Mouse (Mus musculus) gastrocnemius, adult 8-10 months (tissue): Measurements from ENCODE around the gene Gm36176. TPM values are rescaled to one million over a fixed set of nuclear protein-coding genes. Genes with fewer than 3 reads are reported as not detected.
"Not testable (repeated sequence)": the region's sequence is repeated elsewhere in the genome, so short reads cannot be mapped to it uniquely, and the experiment has no call there.

Experiments used
- DNase-seq, 2 experiments: peaks; one replicate each; pipeline ENCODE4 v3.0.0; 2022; ENCODE audit warnings: low spot score in 2 of 2
- total RNA-seq, 4 experiments: library from RNA; stranded (reverse); gene quantifications; 2 replicates each; pipeline ENCODE4 v1.2.4; 2022

Gm36176 gene
- total RNA-seq = not detected

GRCm38 (mm10) chr10:77846503-77846902 lies at the start of gene Gm36176:
Gene Gm36176 (plus strand): TSS chr10:77846803.
- DNase-seq = no peak

- no peak for DNase-seq
Measured at GRCm38 (mm10) chr10:77797677-77798076, 48.9 kb upstream of the Gm36176 start.

GRCm38 (mm10) chr10:77798164-77798920 lies 48.3 kb upstream of the Gm36176 start:
- DNase-seq = not testable (repeated sequence)

- DNase-seq = no peak
Measured at GRCm38 (mm10) chr10:77798921-77799508, 47.6 kb upstream of the Gm36176 start, which contains the start of gene Gm19668. Gene Gm19668 (minus strand): TSS chr10:77799133.

- no peak for DNase-seq
Measured at GRCm38 (mm10) chr10:77804095-77804494, 42.5 kb upstream of the Gm36176 start.

- no peak for DNase-seq
Measured at GRCm38 (mm10) chr10:77811743-77812142, 34.9 kb upstream of the Gm36176 start, which contains the start of gene Gm9507. Gene Gm9507 (minus strand): TSS chr10:77811843.

GRCm38 (mm10) chr10:77814382-77814781 lies 32.2 kb upstream of the Gm36176 start, which contains the start of gene Gm2696:
Gene Gm2696 (plus strand): TSS chr10:77814682.
- no peak for DNase-seq

- DNase-seq = no peak
Measured at GRCm38 (mm10) chr10:77815514-77815913, 31.1 kb upstream of the Gm36176 start.

GRCm38 (mm10) chr10:77818523-77818922 lies 28.1 kb upstream of the Gm36176 start:
- no peak for DNase-seq

GRCm38 (mm10) chr10:77819203-77819602 lies 27.4 kb upstream of the Gm36176 start:
- no peak for DNase-seq

- no peak for DNase-seq
Measured at GRCm38 (mm10) chr10:77826951-77827350, 19.7 kb upstream of the Gm36176 start, which contains the start of gene Krtap10-4. Gene Krtap10-4 (minus strand): TSS chr10:77827095.

GRCm38 (mm10) chr10:77835647-77836046 lies 11.0 kb upstream of the Gm36176 start, which contains the start of gene Krtap10-10:
Gene Krtap10-10 (plus strand): TSS chr10:77835947.
- no peak for DNase-seq

GRCm38 (mm10) chr10:77839006-77839405 lies 7.6 kb upstream of the Gm36176 start:
- no peak for DNase-seq

GRCm38 (mm10) chr10:77846961-77847360 lies 358 bp downstream of the Gm36176 start:
- DNase-seq = no peak

GRCm38 (mm10) chr10:77847538-77847937 lies 935 bp downstream of the Gm36176 start:
- DNase-seq = no peak

- no peak for DNase-seq
Measured at GRCm38 (mm10) chr10:77852559-77852958, 6.0 kb downstream of the Gm36176 start, which contains the start of gene Gm10318. Gene Gm10318 (plus strand): TSS chr10:77852859.

- no peak for DNase-seq
Measured at GRCm38 (mm10) chr10:77861675-77862074, 15.1 kb downstream of the Gm36176 start, which contains the start of gene Gm3285. Gene Gm3285 (plus strand): TSS chr10:77861975.

- no peak for DNase-seq
Measured at GRCm38 (mm10) chr10:77864067-77864761, 17.6 kb downstream of the Gm36176 start.

GRCm38 (mm10) chr10:77864762-77865143 lies 18.1 kb downstream of the Gm36176 start:
- DNase-seq = no peak

GRCm38 (mm10) chr10:77867546-77867945 lies 20.9 kb downstream of the Gm36176 start:
- DNase-seq = no peak

GRCm38 (mm10) chr10:77869651-77870050 lies 23.0 kb downstream of the Gm36176 start:
- no peak for DNase-seq

- no peak for DNase-seq
Measured at GRCm38 (mm10) chr10:77878985-77879384, 32.4 kb downstream of the Gm36176 start.
